Mouse (Mus musculus): Measurements from ENCODE around the gene Taar8a. TPM values are rescaled to one million over a fixed set of nuclear protein-coding genes. Genes with fewer than 3 reads are reported as not detected.
"Not testable (repeated sequence)": the region's sequence is repeated elsewhere in the genome, so short reads cannot be mapped to it uniquely, and the experiment has no call there.

The Taar8a gene
- total RNA-seq, 2 experiments from 2014 or later: not detected

DNA sequence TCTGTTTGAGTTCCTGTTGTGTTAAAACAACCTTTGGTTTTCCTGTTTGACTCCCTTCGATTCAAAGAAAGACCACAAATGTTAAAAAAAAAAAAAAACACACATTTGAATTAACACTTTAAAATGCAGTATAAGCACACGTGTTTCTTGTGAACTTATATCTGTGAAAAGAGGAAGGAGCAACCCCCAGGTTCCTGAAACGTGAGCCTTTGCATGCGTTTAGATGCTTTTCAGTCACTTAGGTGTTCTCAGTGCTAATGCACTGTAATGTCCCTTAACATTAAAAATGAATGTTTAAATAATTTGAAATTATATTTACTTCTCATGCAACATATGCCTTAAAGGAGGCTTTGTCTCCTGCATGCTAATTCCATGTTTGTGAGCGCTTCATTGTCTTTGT lies 31.4 kb downstream of the Taar8a start:
- Histone ChIP-seq H3K4me3 (no peak overlapping the region), H3K27ac (no peak overlapping the region)
- TF ChIP-seq CTCF (conservative IDR thresholded peaks at IDR 0.05): no peak
- no peak for DNase-seq (ENCODE audit: low spot score in 2 of 2)

GRCm38 (mm10) chr10:24108236-24108635 lies 31.9 kb downstream of the Taar8a start:
- no peak for DNase-seq (ENCODE audit: low spot score in 2 of 2)
- TF ChIP-seq CTCF (conservative IDR thresholded peaks at IDR 0.05): no peak

GRCm38 (mm10) chr10:24109434-24109833 lies 33.1 kb downstream of the Taar8a start, which contains the start of gene Taar9:
Taar9 (minus strand) TSS chr10:24109534.
- DNase-seq (ENCODE audit: low spot score in 2 of 2); H3K27ac ChIP-seq; H3K4me3 ChIP-seq: not testable (repeated sequence)

More at GRCm38 (mm10) chr10:24108236-24108635, 31.9 kb downstream of the Taar8a start:
- Histone ChIP-seq H3K4me3 (no peak overlapping the region), H3K27ac (no peak overlapping the region)

GRCm38 (mm10) chr10:24111116-24111778 lies 34.9 kb downstream of the Taar8a start:
- TF ChIP-seq CTCF (conservative IDR thresholded peaks at IDR 0.05): peak; percentile 86
- H3K4me3 ChIP-seq: no peak overlapping the region
- peak; percentile 36 to 38 for DNase-seq (ENCODE audit: low spot score in 2 of 2)

More at GRCm38 (mm10) chr10:24111116-24111778, 34.9 kb downstream of the Taar8a start:
- H3K27ac ChIP-seq: no peak overlapping the region

Other genes with a start within 250 kb of the Taar8a start
- gene Vnn3, start 225.0 kb upstream of the Taar8a start, total RNA-seq (2021): under 1 TPM in 1 of 2 experiments, not detected in 1; 0.26 TPM
- gene Vnn1, start 181.8 kb upstream of the Taar8a start, total RNA-seq (2021): under 1 TPM in 1 of 2 experiments, not detected in 1; 0.20 TPM
- not detected for gene Taar1, start 156.1 kb upstream of the Taar8a start, total RNA-seq (2021)
- gene Taar2, start 137.9 kb upstream of the Taar8a start, total RNA-seq (2021): not detected
- not detected for gene Taar3, start 126.9 kb upstream of the Taar8a start, total RNA-seq (2021)
- gene Taar4, start 116.0 kb upstream of the Taar8a start, total RNA-seq (2021): not detected
- not detected for gene Taar5, start 105.8 kb upstream of the Taar8a start, total RNA-seq (2021)
- gene Taar6, start 90.9 kb upstream of the Taar8a start, total RNA-seq (2021): not detected
- not detected for gene Taar7a, start 83.0 kb upstream of the Taar8a start, total RNA-seq (2021)
- gene Taar7b, start 76.6 kb upstream of the Taar8a start, total RNA-seq (2021): not detected
- gene Taar7d, start 49.3 kb upstream of the Taar8a start, total RNA-seq (2021): not detected
- not detected for gene Taar7e, start 38.9 kb upstream of the Taar8a start, total RNA-seq (2021)
- gene Taar7f, start 27.0 kb upstream of the Taar8a start, total RNA-seq (2021): not detected
- not detected for gene Taar8b, start 15.8 kb downstream of the Taar8a start, total RNA-seq (2021)
- gene Taar8c, start 25.4 kb downstream of the Taar8a start, total RNA-seq (2021): not detected
- not detected for gene Taar9, start 33.0 kb downstream of the Taar8a start, total RNA-seq (2021)
- 100 to 1,000 TPM; 131 to 136 TPM for gene Stx7, start 72.8 kb downstream of the Taar8a start, total RNA-seq (2021)
- gene Moxd1, start 147.0 kb downstream of the Taar8a start, total RNA-seq (2021): 10 to 100 TPM; 10.8 to 15.8 TPM

Data from layer of hippocampus, adult 2 months (tissue).